Mouse (Mus musculus) ovary, postnatal 36 days (tissue): ENCODE measurements around the gene Olfr642.

Experiments used
- DNase-seq: peaks from one replicate; pipeline ENCODE4 v3.0.0; 2022; ENCODE audit warnings: low spot score, mixed read lengths

Olfr642 gene

GRCm38 (mm10) chr7:104052566-104052965 lies at the start of gene Olfr642:
TSS of gene Olfr642 (minus strand) at chr7:104052666.
- no peak for DNase-seq

- no peak for DNase-seq
Measured at GRCm38 (mm10) chr7:104085365-104085764, 32.9 kb upstream of the Olfr642 start, which contains the start of gene Olfr645. TSS of gene Olfr645 (minus strand) at chr7:104085465.

- DNase-seq = no peak
Measured at GRCm38 (mm10) chr7:104071769-104072168, 19.3 kb upstream of the Olfr642 start, which contains the start of gene Olfr644. TSS of gene Olfr644 (minus strand) at chr7:104071869.

GRCm38 (mm10) chr7:104061345-104061744 lies 8.9 kb upstream of the Olfr642 start, which contains the start of gene 4930516K23Rik:
TSS of gene 4930516K23Rik (minus strand) at chr7:104061445.
- no peak for DNase-seq

GRCm38 (mm10) chr7:104059215-104059614 lies 6.7 kb upstream of the Olfr642 start:
- no peak for DNase-seq

GRCm38 (mm10) chr7:104050745-104051144 lies 1.7 kb downstream of the Olfr642 start:
- DNase-seq = no peak

GRCm38 (mm10) chr7:104035145-104035544 lies 17.3 kb downstream of the Olfr642 start, which contains the start of gene Olfr641:
TSS of gene Olfr641 (plus strand) at chr7:104035445.
- DNase-seq = no peak

- no peak for DNase-seq
Measured at GRCm38 (mm10) chr7:104026978-104027377, 25.5 kb downstream of the Olfr642 start.

GRCm38 (mm10) chr7:104025473-104025872 lies 27.0 kb downstream of the Olfr642 start, which contains the start of gene Olfr640:
TSS of gene Olfr640 (minus strand) at chr7:104025573.
- no peak for DNase-seq

- DNase-seq = no peak
Measured at GRCm38 (mm10) chr7:104021651-104022050, 30.8 kb downstream of the Olfr642 start.

- no peak for DNase-seq
Measured at GRCm38 (mm10) chr7:104018953-104019352, 33.5 kb downstream of the Olfr642 start.

- no peak for DNase-seq
Measured at GRCm38 (mm10) chr7:104017203-104017602, 35.3 kb downstream of the Olfr642 start, which contains the start of gene Olfr639. TSS of gene Olfr639 (minus strand) at chr7:104017303.

- DNase-seq = no peak
Measured at GRCm38 (mm10) chr7:103999124-103999523, 53.3 kb downstream of the Olfr642 start.

- no peak for DNase-seq
Measured at GRCm38 (mm10) chr7:103998446-103998845, 54.0 kb downstream of the Olfr642 start, which contains the start of gene Olfr638. TSS of gene Olfr638 (plus strand) at chr7:103998746.
